Mouse (Mus musculus) midbrain, embryonic 16.5 days (tissue): ENCODE measurements at regions not wholly inside any gene's neighbourhood (a gene's known extent, or its start where the extent isn't known, plus 50 kb on each side); places are given as distances from the start of the nearest gene placed in this dataset.

Experiments
- ATAC-seq: fragments of 200-750 bp; cut with Nextera tagmentation; 2 replicates; pipeline ENCODE4 v1.8.0; 2017; ENCODE audit warnings: moderate TSS enrichment
- H3K27ac ChIP-seq: fragments of 300-500 bp; sonication (generic); 2 replicates; pipeline ENCODE4 v1.5.1; 2014; ENCODE audit warnings: mild to moderate bottlenecking, low read length, mixed read lengths
- H3K27me3 ChIP-seq: fragments of 300-500 bp; sonication (generic); 2 replicates; pipeline ENCODE4 v1.6.1; 2014; ENCODE audit warnings: low read depth, low read length, mixed read lengths; ENCODE audit not compliant: control insufficient read depth, insufficient read depth
- H3K36me3 ChIP-seq: fragments of 300-500 bp; sonication (generic); 2 replicates; pipeline ENCODE4 v1.6.1; 2014; ENCODE audit warnings: mild to moderate bottlenecking, low read length, moderate library complexity, mixed read lengths; ENCODE audit not compliant: control insufficient read depth, insufficient read depth
- H3K4me1 ChIP-seq: fragments of 300-500 bp; sonication (generic); 2 replicates; pipeline ENCODE4 v1.6.1; 2014; ENCODE audit warnings: mild to moderate bottlenecking, low read length, mixed read lengths; ENCODE audit not compliant: control insufficient read depth, insufficient read depth
- H3K4me2 ChIP-seq: fragments of 300-500 bp; sonication (generic); 2 replicates; pipeline ENCODE4 v1.6.1; 2014; ENCODE audit warnings: mild to moderate bottlenecking, low read length, mixed read lengths
- H3K4me3 ChIP-seq: fragments of 300-500 bp; sonication (generic); 2 replicates; pipeline ENCODE4 v1.5.1; 2014; ENCODE audit warnings: low read depth, mild to moderate bottlenecking, low read length, moderate library complexity, mixed read lengths
- H3K9ac ChIP-seq: fragments of 300-500 bp; sonication (generic); 2 replicates; pipeline ENCODE4 v1.6.1; 2014; ENCODE audit warnings: low read depth, low read length, mixed read lengths
- H3K9me3 ChIP-seq: fragments of 300-500 bp; sonication (generic); replicated peaks from 2 replicates; pipeline ENCODE4 v1.6.1; 2014; ENCODE audit warnings: mild to moderate bottlenecking, low read length, mixed read lengths; ENCODE audit not compliant: control insufficient read depth, poor library complexity, severe bottlenecking
- WGBS: fragments of 180-500 bp; shearing (Covaris S2); extraction: QIAGEN DNeasy Blood & Tissue Kit; methylation state at CpG from one replicate; pipeline ENCODE4 v1.1.7; 2014; 5-methylcytosine and 5-hydroxymethylcytosine counted together

GRCm38 (mm10) chr17:89802148-89802547, 108.1 kb downstream of the Gm10184 start:
- 84% methylated on average over 1 of the region's 1 CpGs for WGBS
- H3K27me3 ChIP-seq, result no peaks in the 10 kb centered on the region
- no peaks in the 10 kb centered on the region for H3K36me3 ChIP-seq
- no peak for ATAC-seq
- H3K4me3 ChIP-seq, result no peak overlapping the region
- no peak overlapping the region for H3K9ac ChIP-seq
- no peak overlapping the region for H3K27ac ChIP-seq
- no peaks in the 10 kb centered on the region for H3K4me1 ChIP-seq
- no peak overlapping the region for H3K4me2 ChIP-seq
- no peaks in the 10 kb centered on the region for H3K9me3 ChIP-seq

- no peaks in the 10 kb centered on the region for H3K36me3 ChIP-seq
- no peak for ATAC-seq
- H3K9ac ChIP-seq, result no peak overlapping the region
- H3K4me1 ChIP-seq, result no peaks in the 10 kb centered on the region
- no peak overlapping the region for H3K27ac ChIP-seq
- no peak overlapping the region for H3K4me2 ChIP-seq
- H3K27me3 ChIP-seq, result no peaks in the 10 kb centered on the region
- H3K9me3 ChIP-seq, result no peaks in the 10 kb centered on the region
- no peak overlapping the region for H3K4me3 ChIP-seq
- 81% methylated on average over 3 of the region's 3 CpGs for WGBS
Observed at GRCm38 (mm10) chr17:89777570-89777969, 132.7 kb downstream of the Gm10184 start.

GRCm38 (mm10) chr17:89766229-89766875, 143.9 kb downstream of the Gm10184 start:
- no peaks in the 10 kb centered on the region for H3K27me3 ChIP-seq
- H3K4me1 ChIP-seq, result no peaks in the 10 kb centered on the region
- ATAC-seq, result no peak
- 95% methylated on average over 1 of the region's 1 CpGs for WGBS
- H3K9me3 ChIP-seq, result no peaks in the 10 kb centered on the region
- H3K4me3 ChIP-seq, result no peak overlapping the region
- no peak overlapping the region for H3K9ac ChIP-seq
- no peak overlapping the region for H3K4me2 ChIP-seq
- no peaks in the 10 kb centered on the region for H3K36me3 ChIP-seq
- H3K27ac ChIP-seq, result no peak overlapping the region

- 93% methylated on average over 1 of the region's 1 CpGs for WGBS
- Histone ChIP-seq H3K27me3 (no peaks in the 10 kb centered on the region), H3K36me3 (no peaks in the 10 kb centered on the region), H3K4me2 (no peak overlapping the region), H3K4me1 (no peaks in the 10 kb centered on the region), H3K9me3 (no peaks in the 10 kb centered on the region), H3K27ac (no peak overlapping the region), H3K9ac (no peak overlapping the region), H3K4me3 (no peak overlapping the region)
- ATAC-seq, result no peak
Observed at GRCm38 (mm10) chr17:89737418-89737817, 172.8 kb downstream of the Gm10184 start.

GRCm38 (mm10) chr17:89725534-89725933, 184.7 kb downstream of the Gm10184 start:
- Histone ChIP-seq H3K27ac (no peak overlapping the region), H3K4me2 (no peak overlapping the region), H3K9me3 (no peaks in the 10 kb centered on the region), H3K4me1 (no peaks in the 10 kb centered on the region), H3K4me3 (no peak overlapping the region), H3K9ac (no peak overlapping the region), H3K36me3 (no peaks in the 10 kb centered on the region), H3K27me3 (no peaks in the 10 kb centered on the region)
- WGBS, result 64% methylated on average over 3 of the region's 3 CpGs
- no peak for ATAC-seq

GRCm38 (mm10) chr17:89681798-89682197, 228.5 kb downstream of the Gm10184 start:
- H3K36me3 ChIP-seq, result no peaks in the 10 kb centered on the region
- no peak for ATAC-seq
- 64% methylated on average over 3 of the region's 3 CpGs for WGBS
- H3K27me3 ChIP-seq, result no peaks in the 10 kb centered on the region
- H3K4me3 ChIP-seq, result no peak overlapping the region
- no peaks in the 10 kb centered on the region for H3K4me1 ChIP-seq
- no peak overlapping the region for H3K27ac ChIP-seq
- no peak overlapping the region for H3K4me2 ChIP-seq
- no peak overlapping the region for H3K9ac ChIP-seq
- no peaks in the 10 kb centered on the region for H3K9me3 ChIP-seq

- Histone ChIP-seq H3K4me1 (no peaks in the 10 kb centered on the region), H3K27me3 (no peaks in the 10 kb centered on the region), H3K36me3 (no peaks in the 10 kb centered on the region), H3K9me3 (no peaks in the 10 kb centered on the region), H3K27ac (no peak overlapping the region), H3K4me2 (no peak overlapping the region), H3K4me3 (no peak overlapping the region), H3K9ac (no peak overlapping the region)
- ATAC-seq, result no peak
- 22% methylated on average over 4 of the region's 4 CpGs for WGBS
Observed at GRCm38 (mm10) chr17:89658326-89658725, 251.9 kb downstream of the Gm10184 start.

- no peaks in the 10 kb centered on the region for H3K27me3 ChIP-seq
- ATAC-seq, result no peak
Observed at GRCm38 (mm10) chr17:89656211-89656610, 254.0 kb downstream of the Gm10184 start.

GRCm38 (mm10) chr17:89654089-89654813, 256.0 kb downstream of the Gm10184 start:
- Histone ChIP-seq H3K27ac (no peak overlapping the region), H3K36me3 (no peaks in the 10 kb centered on the region), H3K4me2 (no peak overlapping the region), H3K27me3 (no peaks in the 10 kb centered on the region), H3K4me3 (no peak overlapping the region), H3K9me3 (no peaks in the 10 kb centered on the region), H3K9ac (no peak overlapping the region), H3K4me1 (no peaks in the 10 kb centered on the region)
- peak; percentile 73 for ATAC-seq
- 53% methylated on average over 5 of the region's 5 CpGs for WGBS

More at GRCm38 (mm10) chr17:89656211-89656610, 254.0 kb downstream of the Gm10184 start:
- H3K4me2 ChIP-seq, result no peak overlapping the region
- no peaks in the 10 kb centered on the region for H3K9me3 ChIP-seq
- 90% methylated on average over 4 of the region's 4 CpGs for WGBS
- H3K4me1 ChIP-seq, result no peaks in the 10 kb centered on the region
- no peaks in the 10 kb centered on the region for H3K36me3 ChIP-seq
- H3K4me3 ChIP-seq, result no peak overlapping the region
- H3K9ac ChIP-seq, result no peak overlapping the region
- no peak overlapping the region for H3K27ac ChIP-seq
